Mouse (Mus musculus) liver (tissue): Measurements from ENCODE around the gene Slc18a3.

Experiments
- DNase-seq: peaks from one replicate; pipeline ENCODE4 v3.0.0-alpha.2; 2020; ENCODE audit warnings: mixed read lengths

Slc18a3 gene

DNA sequence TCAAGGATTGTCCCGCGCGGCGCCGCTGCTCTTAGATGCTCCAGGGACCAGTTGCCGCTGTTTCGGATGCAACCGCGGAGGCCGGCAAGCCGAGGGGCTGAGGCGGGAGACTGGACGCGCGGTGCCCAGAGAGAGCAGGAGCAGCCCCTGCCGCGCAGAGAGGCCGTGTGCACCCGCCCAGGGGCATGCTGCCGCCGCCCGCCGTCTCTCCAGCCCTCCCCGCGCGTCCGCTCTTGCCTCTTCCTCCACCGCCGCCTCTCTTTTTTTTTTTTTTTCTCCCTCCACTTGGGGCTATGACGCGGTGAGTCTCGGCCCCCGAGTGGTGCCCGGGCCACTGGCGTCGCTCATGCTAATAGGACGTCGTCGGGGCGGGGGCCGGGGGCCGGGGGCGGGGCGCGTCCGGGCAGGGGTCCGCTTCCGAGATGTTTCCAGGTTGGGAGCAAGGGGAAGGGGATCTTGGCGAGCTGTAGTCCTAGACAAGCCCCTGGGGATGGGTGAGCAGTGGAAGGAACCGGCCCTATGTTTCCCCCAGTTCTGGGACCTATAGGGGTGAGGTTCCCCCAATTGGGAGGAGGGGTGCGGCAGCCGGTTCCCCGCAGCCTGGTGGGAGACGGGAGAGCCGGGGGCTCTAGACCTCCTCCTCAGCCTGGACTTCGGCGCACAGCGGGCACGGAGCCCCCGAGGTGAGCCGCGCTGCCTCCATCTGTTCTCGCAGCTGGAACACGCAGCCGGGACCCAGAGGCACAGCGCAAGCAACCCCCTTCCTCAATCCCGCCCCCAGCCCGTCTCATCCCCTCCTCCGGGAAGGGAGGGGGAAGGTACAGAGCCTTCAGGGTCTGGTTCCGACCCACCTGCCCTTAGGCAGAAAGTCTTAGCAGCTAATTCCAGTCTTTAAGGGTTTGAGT, at the start of gene Slc18a3:
Gene Slc18a3, minus strand, starts transcription at position 250 of the 905 bp plus-strand sequence.
- no peak for DNase-seq

DNA sequence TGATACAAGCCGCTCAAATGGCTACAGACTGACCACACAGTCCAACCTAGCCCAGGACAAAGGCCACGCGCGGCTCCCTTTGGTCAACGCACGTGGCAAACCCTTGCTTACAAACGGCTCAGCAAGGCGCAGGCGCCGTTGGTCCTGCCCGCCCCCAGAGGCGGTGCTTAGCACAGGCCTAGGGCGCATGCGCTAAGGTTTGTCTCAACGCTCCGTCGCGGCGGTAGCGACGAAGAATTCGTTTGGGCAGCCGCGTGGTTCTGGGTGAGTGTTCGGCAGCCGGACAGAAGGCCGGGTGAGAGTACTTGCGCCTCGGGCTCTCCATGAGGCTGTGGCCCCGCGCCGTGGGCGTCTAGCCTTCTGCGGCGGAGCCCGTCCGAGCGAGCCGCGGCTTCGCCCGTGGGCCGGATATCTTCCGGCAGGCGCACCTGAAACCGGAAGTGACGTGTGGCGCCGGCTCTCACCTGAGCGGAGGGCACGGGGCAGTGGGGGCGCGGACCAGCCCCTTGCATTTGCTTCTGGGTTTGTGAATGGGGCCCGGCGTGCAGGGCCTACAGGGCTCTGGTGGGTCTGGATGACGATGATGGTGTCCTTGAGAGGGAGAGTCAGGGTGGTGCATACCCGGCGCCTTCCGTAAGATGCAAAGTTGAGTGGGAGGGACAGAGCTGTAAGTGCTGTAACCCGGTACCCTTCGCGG, 48.8 kb upstream of the Slc18a3 start, which contains the start of gene Ercc6:
Gene Ercc6, plus strand, starts transcription at position 186 of the 697 bp plus-strand sequence.
- peak; percentile 94 for DNase-seq

DNA sequence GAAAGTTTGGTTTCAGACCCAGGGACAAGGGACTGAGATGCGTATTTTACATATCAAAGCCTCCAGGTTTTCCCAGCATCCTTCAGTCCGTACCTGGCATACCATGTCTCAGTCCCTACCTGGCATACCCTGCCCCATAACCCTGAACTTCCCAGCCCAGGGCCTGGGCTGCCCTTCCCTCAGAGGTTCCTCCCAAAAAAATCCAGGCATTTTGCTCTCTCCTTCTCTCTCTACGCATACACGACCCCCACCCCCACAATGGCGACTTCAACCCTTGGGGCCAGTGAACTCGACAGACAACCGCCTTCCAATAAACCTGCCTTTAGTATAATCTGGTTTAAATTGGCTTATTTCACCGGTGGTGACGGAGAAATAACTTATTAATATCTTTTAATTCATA, 48.3 kb upstream of the Slc18a3 start:
- DNase-seq, result no peak

DNA sequence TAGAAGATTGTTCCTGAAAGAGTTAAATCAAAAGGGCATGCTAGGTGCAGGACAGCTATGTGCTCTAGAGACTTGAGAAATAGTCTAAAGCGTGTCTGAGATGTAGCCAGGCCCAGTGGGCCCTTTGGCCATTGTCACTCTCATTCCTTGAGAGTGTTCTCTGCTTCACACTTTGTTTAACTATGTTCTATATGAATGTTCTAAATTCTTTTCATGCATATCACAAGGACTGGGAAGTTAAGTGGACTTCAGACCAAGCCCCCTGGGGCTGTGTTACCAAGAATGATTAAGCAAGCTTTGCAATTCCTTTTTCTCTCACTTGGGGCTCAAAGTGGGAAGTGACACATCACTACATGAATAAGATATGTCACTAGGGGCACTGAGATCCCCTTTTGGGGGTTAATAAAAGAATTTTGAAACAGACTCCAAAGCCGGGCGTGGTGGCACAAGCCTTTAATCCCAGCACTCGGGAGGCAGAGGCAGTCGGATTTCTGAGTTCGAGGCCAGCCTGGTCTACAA, 44.9 kb upstream of the Slc18a3 start:
- DNase-seq, result no peak

DNA sequence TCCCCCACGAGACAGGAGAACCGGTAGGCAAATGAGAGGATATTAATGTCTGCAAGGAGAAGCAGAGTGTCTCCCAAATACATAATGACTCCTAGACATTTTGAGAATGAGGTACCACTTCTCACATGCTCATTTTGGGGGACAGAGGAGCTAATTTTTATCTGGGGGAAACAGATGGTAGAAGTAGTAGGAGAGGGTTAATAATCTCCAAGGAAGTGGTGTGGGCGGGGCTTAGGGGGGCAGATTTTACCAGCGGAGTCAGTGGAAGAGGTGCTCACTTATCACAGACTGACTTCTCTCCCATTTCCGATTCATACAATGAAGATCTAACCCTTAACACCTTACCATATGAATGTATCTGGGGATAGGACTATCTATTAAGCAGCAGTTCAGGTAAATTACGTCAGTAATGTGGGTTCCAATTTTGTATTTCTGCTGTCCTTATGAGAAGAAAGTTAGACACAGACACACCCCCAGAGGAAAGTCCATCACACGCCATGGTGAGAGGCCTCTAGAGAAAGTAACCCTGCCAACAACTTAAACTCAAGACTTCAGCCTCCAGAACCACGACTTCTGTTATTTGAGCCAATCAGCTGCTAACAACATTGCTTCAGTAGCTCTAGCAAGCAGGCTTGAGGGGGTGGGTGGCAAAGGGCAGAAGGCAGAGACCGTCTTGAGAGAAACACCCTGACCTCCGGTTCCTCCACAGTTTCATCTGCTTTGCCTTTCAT, 43.6 kb upstream of the Slc18a3 start:
- DNase-seq, result peak; percentile 78

DNA sequence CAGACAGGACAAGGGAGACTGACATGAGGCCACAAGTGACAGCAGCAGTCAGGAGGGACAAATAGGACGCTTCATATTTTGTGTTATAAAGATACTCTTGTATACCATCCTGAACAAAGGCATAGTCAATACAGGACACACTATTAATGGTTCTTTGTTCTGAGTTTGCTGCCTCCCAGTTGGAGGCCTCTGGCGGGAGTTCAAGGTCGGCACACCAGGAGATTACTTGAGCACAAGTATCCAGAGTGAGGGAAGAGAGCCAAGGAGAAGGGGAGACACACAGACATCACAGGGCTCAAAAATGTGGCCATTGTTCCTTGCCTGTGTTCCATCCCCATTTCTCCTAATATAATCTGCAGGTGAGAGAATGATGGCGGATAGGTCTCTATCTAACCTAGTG, 42.6 kb upstream of the Slc18a3 start:
- no peak for DNase-seq

DNA sequence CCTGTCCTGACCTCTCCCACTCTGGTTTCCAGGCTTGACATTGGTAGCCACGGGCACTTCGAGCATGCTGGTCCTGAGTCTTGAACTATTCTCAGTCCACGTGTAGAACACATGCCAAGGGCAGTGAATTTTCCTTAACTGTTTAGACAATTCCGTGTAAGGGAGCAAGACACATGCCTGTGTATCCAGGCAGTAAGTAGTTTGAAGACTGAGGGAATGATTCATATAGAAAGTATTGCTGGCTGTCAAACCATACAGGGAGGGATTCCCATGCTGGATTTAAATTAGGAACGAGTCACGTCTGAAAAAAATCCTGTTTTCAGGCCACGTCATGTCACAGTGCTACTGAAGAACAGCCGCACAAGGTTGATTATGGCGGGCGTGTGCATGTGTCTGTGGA, 41.7 kb upstream of the Slc18a3 start:
- no peak for DNase-seq

DNA sequence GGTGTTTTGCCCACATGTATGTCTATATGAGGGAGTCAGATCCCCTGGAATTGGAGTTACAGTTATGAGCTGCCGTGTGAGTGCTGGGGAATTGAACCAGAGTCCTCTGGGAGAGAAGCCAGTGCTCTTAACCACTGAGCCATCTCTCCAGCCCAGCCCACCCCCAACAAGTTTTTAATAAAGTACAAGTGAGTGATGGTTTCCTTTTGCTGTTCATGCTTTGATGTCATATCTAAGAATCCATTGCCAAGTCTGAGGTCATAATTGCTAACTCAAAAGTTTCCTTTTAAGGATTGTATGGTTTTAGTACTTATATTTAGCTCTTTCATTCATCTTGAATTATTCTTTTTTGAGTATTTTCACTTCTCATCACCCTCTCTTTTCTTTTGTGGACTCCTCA, 39.2 kb upstream of the Slc18a3 start:
- DNase-seq, result no peak

DNA sequence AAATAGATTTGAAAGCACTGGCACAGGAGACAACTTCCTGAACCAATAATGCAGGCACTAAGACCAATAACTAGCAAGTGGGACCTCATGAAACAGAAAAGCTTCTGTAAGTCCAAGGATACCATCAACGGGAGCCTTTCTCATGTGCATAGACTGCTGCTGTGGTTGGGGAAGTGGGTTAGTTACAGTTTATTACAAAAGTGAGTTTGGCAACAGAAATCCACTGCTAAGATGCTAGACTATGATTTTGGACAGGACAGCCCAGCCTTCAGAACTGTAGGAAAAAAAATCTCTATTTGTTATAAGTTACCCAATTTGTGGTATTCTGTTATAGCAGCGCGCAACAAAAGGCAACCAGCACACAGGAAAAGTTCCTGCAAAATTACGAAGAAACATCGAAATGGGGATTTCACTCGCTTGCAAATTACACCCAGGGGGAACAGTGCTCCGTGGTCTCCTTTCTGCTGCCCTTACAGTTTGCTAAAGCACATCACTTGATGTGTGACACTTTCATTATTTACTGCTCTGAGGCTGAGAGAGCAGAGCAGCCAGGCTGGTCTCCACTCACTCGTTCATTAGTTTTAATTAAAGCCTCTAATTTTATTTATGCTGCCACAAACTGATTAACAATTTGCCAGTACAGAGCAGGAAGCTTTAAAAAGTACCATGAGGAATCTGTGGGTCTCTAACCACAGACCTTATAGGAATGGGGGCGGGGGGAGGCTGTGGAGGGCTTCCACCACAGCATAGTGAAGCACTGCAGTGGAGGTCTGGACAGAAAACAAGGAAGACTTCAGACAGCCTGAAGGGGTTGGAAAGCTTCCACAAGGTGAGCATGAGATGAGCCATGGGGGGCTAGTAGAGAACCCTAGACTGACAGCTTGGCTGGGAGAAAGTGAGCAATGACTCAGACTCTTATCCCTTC, 38.4 kb upstream of the Slc18a3 start:
- DNase-seq, result no peak

DNA sequence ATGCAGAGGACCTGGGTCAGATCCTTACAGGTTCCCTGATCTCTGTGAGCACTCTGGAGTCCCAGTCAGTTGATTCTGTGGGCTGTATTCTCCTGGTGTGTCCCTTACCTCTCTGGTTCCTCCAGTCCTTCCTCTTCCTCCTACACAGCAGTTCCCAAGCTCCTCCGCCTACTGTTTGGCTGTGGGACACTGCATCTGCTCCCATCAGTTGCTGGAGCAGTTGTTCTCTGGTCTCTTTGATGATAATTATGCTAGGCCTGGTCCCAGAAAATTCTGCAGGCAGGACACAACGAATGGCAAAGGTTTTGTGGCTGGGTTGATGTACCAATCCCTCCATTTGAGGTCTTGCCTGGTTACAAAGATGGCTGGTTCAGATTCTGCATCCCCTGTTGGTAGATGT, 36.7 kb upstream of the Slc18a3 start:
- DNase-seq, result no peak

DNA sequence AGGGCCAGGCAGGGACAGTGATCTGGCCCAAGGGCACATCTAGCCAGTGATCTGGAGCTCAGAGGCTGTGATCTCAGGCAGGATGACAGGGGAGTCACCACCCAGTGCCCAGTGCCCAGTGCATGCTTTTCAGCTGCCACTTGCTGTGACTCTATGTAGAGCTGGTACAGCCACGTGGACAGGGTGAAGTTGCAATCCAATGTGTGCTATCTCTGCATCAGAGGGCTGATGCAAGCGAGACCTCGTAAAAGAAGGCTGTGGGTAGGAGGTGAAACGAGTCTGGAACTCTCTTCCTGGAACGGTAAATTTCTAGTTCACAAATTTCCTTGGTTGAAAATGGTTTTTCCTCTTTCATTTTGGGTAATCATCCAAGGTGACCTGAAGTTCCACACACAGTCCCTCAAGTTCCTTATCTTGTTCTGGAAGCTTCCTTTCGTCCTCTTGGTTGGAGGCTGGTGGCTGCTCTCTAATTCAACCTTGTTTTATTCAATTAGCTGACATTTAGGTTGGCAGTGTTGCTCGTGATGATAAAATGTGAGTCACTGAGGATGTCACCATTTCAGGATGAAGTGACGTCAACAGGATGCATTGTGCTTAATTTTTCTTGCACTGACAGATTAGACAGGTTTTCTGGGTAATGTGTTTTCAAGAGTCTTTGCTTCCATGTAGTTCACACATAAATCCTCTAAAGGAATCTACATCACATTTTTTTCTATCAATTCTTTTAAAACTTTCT, 31.6 kb upstream of the Slc18a3 start:
- no peak for DNase-seq

DNA sequence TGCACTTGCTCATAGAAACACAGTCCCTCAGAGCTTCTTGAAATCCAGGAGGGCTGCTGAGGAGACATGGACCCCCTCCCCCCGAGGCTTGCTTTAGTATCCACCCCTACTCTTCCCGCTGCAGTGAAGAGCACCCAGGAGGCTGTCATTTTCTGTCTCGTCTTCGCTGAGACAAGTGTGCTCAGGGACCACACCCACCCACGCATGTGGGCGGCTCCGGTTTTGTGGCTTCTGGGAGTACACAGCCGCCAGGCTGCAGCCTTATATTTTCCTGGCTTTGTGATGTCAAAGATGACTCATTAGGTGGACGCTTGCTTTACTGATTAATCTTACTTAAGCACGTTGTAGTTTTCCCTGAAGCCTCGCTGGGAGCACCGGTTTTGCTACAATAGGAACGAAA, 27.9 kb upstream of the Slc18a3 start:
- no peak for DNase-seq

DNA sequence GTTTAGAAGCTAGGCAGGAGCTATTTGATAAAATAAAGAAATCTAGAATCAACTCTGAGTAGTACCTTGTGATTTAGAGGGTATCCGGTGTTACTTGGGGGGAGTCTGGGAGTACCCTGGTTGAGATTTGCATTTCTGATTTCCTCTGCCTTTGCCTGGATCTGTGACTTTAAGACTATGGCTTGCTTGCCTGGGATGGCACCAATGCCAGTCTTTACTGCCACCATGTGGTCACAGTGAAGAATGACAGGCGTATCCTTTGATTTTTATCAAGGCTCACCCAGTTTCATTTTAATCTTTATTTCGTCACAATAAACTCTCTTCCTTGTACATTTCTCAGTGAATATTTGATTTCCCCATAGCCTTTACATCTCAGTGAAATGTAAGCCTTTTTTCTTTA, 17.4 kb upstream of the Slc18a3 start:
- DNase-seq, result no peak

DNA sequence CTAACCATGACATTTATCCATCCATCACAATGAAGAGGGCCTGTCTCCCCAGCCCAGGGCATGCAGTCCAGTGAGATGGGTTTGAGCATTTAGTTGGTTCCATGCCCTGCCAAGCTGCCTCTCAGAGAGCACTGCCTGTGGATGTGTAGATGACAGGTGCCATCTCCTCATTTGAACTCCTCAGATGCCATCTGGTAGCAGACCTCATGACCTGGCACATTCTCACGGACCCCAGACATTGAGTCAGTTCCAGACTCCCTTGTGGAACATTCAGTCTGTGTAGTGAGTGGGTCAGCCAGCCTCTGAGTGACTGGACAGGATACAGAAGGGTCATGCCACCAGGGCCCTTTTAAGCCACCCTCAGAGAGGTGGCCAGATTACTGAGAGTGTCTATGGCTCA, 12.9 kb upstream of the Slc18a3 start:
- DNase-seq, result no peak

DNA sequence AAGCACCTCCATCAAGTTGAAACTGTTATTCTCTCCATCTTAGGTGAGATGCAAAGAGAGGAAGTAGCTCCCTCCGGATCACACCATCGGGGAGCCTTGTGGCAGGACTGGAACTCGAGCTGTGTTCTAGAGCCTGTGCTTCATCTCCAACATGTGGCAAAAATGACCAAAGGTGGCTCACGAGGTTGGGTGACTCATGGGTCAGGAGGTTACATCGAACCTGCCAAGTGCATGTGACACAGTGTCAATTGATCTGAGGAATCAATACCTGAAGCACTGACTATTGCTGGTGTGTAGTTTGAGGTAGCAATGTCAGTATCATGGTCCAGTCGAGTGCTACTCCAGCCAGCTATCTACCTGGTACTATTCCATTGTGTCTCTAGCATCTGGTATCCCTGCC, 11.9 kb upstream of the Slc18a3 start:
- no peak for DNase-seq

DNA sequence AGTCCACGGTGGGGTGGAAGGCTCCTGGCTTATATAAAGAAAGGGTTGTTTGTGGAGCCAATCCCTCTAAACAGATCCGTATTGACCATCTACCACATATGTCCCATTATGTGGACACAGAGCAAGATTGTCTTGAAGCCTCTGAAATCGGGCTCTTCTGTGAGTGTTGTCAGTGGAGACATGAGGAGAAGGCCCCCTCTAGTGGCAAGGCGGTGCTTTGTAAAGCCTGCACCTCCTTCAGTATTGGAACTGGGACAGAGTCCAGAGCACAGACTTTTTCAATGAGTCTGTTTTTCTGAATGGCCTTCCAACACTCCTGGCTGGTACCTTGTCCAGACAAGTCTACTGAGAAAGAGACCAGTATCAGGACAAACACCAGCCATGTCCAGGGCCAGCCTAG, 8.3 kb upstream of the Slc18a3 start:
- DNase-seq, result peak; percentile 49

DNA sequence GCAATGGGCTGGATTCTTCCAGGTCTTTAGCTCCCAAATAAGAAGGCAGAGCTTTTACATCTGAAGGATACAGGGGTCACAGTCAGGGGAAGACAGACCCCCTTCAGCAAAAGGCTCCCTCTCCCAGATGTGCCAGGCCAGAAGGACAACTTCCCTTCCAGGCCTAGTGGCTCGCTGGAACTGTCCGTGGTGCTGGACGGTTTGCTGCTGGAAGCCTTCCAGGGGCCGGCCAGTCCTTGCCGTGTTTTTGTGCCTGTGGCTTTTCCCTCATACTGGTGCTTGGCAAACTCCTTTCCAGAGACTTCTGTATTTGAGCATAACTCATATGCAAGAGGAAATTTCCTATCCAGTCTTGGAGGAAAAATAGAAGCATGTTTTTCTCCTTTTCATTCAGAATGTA, 3.0 kb upstream of the Slc18a3 start:
- DNase-seq, result peak; percentile 56

DNA sequence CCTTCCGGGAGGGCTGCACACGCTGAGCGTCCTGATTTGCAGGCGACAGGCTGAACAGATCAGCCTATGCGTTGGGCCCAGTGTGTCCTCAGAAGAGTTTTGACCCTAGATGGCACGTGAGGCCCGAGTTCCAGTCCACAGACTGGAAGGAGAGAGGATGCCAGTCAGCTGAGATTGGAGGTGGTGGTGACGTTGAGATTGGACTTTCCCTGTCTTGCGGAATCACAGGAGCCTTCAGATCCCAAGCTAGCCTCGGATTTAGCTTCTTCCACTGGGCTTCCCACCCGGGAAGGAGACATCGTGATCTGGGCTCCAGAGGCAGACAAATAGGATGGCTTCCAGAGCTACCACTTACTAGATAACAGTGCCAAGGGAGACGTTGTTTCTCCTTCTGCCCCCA, 1.2 kb upstream of the Slc18a3 start, which contains the start of gene Chat:
Gene Chat, minus strand, starts transcription at position 101 of the 400 bp plus-strand sequence.
- no peak for DNase-seq

DNA sequence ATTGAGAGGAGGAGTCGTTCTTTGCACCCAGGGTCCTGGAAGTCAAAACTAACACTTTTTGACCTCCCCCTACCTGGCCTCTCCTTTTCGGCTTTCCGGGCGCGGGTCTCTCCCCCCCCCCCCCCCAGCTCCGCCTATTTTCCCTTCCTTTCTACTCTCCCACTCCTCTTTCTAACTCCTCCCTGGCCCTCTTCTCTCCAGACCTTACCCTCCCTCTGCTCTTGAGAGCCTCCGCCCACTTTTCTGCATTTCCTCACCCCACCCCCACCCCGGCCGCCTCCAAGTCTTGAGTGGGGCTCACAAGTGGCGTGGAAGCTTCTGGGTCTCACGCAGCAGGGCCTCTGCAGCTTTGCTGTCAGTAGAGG, 838 bp upstream of the Slc18a3 start:
- DNase-seq, result no peak

DNA sequence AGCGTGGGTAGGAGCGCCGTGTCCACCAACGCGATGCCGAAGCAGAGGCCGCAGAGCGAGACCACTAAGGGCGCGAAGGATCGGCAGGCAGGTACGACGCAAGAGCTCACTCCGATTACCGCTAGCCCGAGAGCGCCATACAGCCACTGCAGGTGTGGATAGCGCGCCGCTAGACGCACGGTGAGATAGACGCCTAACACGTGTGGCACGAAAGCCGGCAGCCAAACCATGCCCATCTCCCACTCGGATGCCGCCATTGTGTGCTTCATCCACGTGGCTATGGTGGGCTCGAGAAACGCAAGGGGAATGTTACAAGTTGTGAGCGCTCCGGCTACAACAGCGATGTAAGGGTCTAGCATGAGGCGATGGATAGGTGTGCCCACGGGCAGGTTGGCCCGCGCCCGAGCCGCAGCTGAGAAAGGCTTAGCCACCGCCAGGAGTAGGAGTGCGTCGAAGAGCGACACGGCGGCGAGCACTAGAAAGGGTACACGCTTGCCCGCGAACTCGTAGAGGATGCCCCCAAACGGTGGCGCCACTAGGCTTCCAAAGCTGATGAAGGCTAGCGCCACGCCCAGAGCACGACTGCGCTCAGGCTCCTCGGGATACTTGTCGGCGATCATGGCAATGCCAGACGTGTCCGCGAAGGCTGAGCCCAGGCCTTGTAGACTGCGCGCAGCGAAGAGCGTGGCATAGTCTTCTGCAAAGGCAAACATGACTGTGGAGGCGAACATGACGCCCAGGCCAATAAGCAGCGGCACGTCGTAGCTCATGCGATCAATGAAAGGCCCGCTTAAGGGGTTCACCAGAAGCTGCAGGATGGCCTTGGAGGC, 1.2 kb downstream of the Slc18a3 start:
- no peak for DNase-seq
